Mouse (Mus musculus) urinary bladder, postnatal 10 days (tissue): ENCODE measurements around the gene Rap1gds1.

Experiments used
- DNase-seq: peaks from one replicate; pipeline ENCODE4 v3.0.0; 2022; ENCODE audit warnings: low spot score

The Rap1gds1 gene

GRCm38 (mm10) chr3:138945516-138945915 lies 129.5 kb downstream of the Rap1gds1 start:
- no peak for DNase-seq

- no peak for DNase-seq
Observed at GRCm38 (mm10) chr3:138941604-138942003, 133.4 kb downstream of the Rap1gds1 start.

GRCm38 (mm10) chr3:138937241-138937640 lies 137.8 kb downstream of the Rap1gds1 start:
- DNase-seq: no peak

- DNase-seq: no peak
Observed at GRCm38 (mm10) chr3:138936780-138937179, 138.2 kb downstream of the Rap1gds1 start.

- DNase-seq: no peak
Observed at GRCm38 (mm10) chr3:138927437-138927836, 147.6 kb downstream of the Rap1gds1 start.

- no peak for DNase-seq
Observed at GRCm38 (mm10) chr3:138926161-138926560, 148.8 kb downstream of the Rap1gds1 start.

GRCm38 (mm10) chr3:138918241-138918640 lies 156.8 kb downstream of the Rap1gds1 start:
- no peak for DNase-seq

- DNase-seq: no peak
Observed at GRCm38 (mm10) chr3:138917016-138917415, 158.0 kb downstream of the Rap1gds1 start.

- no peak for DNase-seq
Observed at GRCm38 (mm10) chr3:138916591-138916990, 158.4 kb downstream of the Rap1gds1 start.

- DNase-seq: no peak
Observed at GRCm38 (mm10) chr3:138914626-138915288, 160.2 kb downstream of the Rap1gds1 start.

GRCm38 (mm10) chr3:138912504-138912903 lies 162.5 kb downstream of the Rap1gds1 start:
- DNase-seq: no peak

- no peak for DNase-seq
Observed at GRCm38 (mm10) chr3:138909313-138909712, 165.7 kb downstream of the Rap1gds1 start.

- DNase-seq: no peak
Observed at GRCm38 (mm10) chr3:138906112-138906880, 168.7 kb downstream of the Rap1gds1 start.

- no peak for DNase-seq
Observed at GRCm38 (mm10) chr3:138905678-138906077, 169.3 kb downstream of the Rap1gds1 start.

GRCm38 (mm10) chr3:138900571-138901141 lies 174.3 kb downstream of the Rap1gds1 start:
- no peak for DNase-seq

GRCm38 (mm10) chr3:138898055-138898454 lies 176.9 kb downstream of the Rap1gds1 start:
- DNase-seq: no peak

- no peak for DNase-seq
Observed at GRCm38 (mm10) chr3:138897500-138897899, 177.5 kb downstream of the Rap1gds1 start.

- no peak for DNase-seq
Observed at GRCm38 (mm10) chr3:138893520-138893919, 181.5 kb downstream of the Rap1gds1 start.

GRCm38 (mm10) chr3:138889769-138890295 lies 185.2 kb downstream of the Rap1gds1 start:
- no peak for DNase-seq

- DNase-seq: no peak
Observed at GRCm38 (mm10) chr3:138889214-138889613, 185.8 kb downstream of the Rap1gds1 start.

- no peak for DNase-seq
Observed at GRCm38 (mm10) chr3:138886121-138886520, 188.9 kb downstream of the Rap1gds1 start.

GRCm38 (mm10) chr3:138881725-138882347 lies 193.2 kb downstream of the Rap1gds1 start:
- no peak for DNase-seq
